Mouse (Mus musculus) spleen, adult 2 months (tissue): ENCODE measurements around the gene Ercc8.

Source experiments
- CTCF ChIP-seq: fragments of 200-500 bp; IDR thresholded peaks from 2 replicates; pipeline ENCODE4 v1.5.1; 2011; ENCODE audit warnings: mild to moderate bottlenecking, inconsistent platforms; ENCODE audit not compliant: insufficient read depth, insufficient read length, insufficient replicate concordance; ENCODE audit errors: extremely low read depth
- POLR2A ChIP-seq: fragments of 200-500 bp; IDR thresholded peaks from 2 replicates; pipeline ENCODE4 v1.6.1; 2011; ENCODE audit warnings: low read depth, low read length, inconsistent platforms

- TF ChIP-seq CTCF = no peak
- no peak for TF ChIP-seq POLR2A
Measured at GRCm38 (mm10) chr13:108158465-108159240, at the start of gene Ercc8, which contains the start of gene Ndufaf2.
